Mouse (Mus musculus): Measurements from ENCODE around the gene Bicdl1. TPM values are rescaled to one million over a fixed set of nuclear protein-coding genes. Genes with fewer than 3 reads are reported as not detected.

Bicdl1 gene
- total and polyA plus RNA-seq, 3 experiments: 2.6 to 5.5 (median 2.8) TPM

GRCm38 (mm10) chr5:115634046-115634445, 97.4 kb downstream of the Bicdl1 start:
- Histone ChIP-seq H3K4me3 (ENCODE audit: low read depth, low read length) (peak overlapping the region; percentile 94; the same call in 1 of the 2 replicates), H3K27me3 (ENCODE audit: insufficient read depth, low read length) (no peaks in the 10 kb centered on the region), H3K9me3 (replicated peaks) (no peaks in the 10 kb centered on the region), H3K4me1 (ENCODE audit: insufficient read depth, low read depth, low read length) (peaks cover 76% of the 10 kb centered on the region), H3K36me3 (replicated peaks) (peaks cover 72% of the 10 kb centered on the region)
- ATAC-seq (ENCODE audit: extremely low read depth, insufficient number of reproducible peaks, low FRiP score, poor library complexity, severe bottlenecking) (peak; percentile 68), DNase-seq (ENCODE audit: low spot score) (peak; percentile 56)
- TF ChIP-seq TAL1 (conservative IDR thresholded peaks at IDR 0.05; ENCODE audit: low read depth, low read length) (peak; percentile 84), GATA2 (IDR thresholded peaks at IDR 0.05; ENCODE audit: borderline replicate concordance, low read depth, low read length) (no peak)

- peaks cover 63% of the 10 kb centered on the region for H3K36me3 ChIP-seq (replicated peaks)
- no peaks in the 10 kb centered on the region for H3K27me3 ChIP-seq (ENCODE audit: insufficient read depth, low read length)
- peaks cover 78% of the 10 kb centered on the region for H3K4me1 ChIP-seq (ENCODE audit: insufficient read depth, low read depth, low read length)
- peak overlapping the region; percentile 94 for H3K4me3 ChIP-seq (ENCODE audit: low read depth, low read length)
- no peak for TF ChIP-seq GATA1 (IDR thresholded peaks at IDR 0.05; ENCODE audit: borderline replicate concordance, low read length)
- no peak for TF ChIP-seq TAL1 (conservative IDR thresholded peaks at IDR 0.05; ENCODE audit: low read depth, low read length)
- ATAC-seq (ENCODE audit: extremely low read depth, insufficient number of reproducible peaks, low FRiP score, poor library complexity, severe bottlenecking) (no peak), DNase-seq (ENCODE audit: low spot score) (peak; percentile 34)
- no peaks in the 10 kb centered on the region for H3K9me3 ChIP-seq (replicated peaks)
These were observed 98.4 kb downstream of the Bicdl1 start for GRCm38 (mm10) chr5:115633060-115633459.

- no peaks in the 10 kb centered on the region for H3K27me3 ChIP-seq (ENCODE audit: insufficient read depth, low read length)
- TF ChIP-seq POLR2AphosphoS5 (IDR thresholded peaks at IDR 0.05; ENCODE audit: insufficient replicate concordance, low read depth, low read length) (no peak), TAL1 (conservative IDR thresholded peaks at IDR 0.05; ENCODE audit: low read depth, low read length) (no peak), GATA1 (IDR thresholded peaks at IDR 0.05; ENCODE audit: borderline replicate concordance, low read length) (no peak), GATA2 (IDR thresholded peaks at IDR 0.05; ENCODE audit: borderline replicate concordance, low read depth, low read length) (no peak), CTCF (IDR thresholded peaks at IDR 0.05; ENCODE audit: low read depth, low read length) (no peak)
- H3K4me1 ChIP-seq (ENCODE audit: insufficient read depth, low read depth, low read length): peaks cover 81% of the 10 kb centered on the region
- H3K36me3 ChIP-seq (replicated peaks): peaks cover 56% of the 10 kb centered on the region
- ATAC-seq (ENCODE audit: extremely low read depth, insufficient number of reproducible peaks, low FRiP score, poor library complexity, severe bottlenecking): no peak
- peak; percentile 35 for DNase-seq (ENCODE audit: low spot score)
- H3K9me3 ChIP-seq (replicated peaks): no peaks in the 10 kb centered on the region
- H3K4me3 ChIP-seq (ENCODE audit: low read depth, low read length): peak overlapping the region; percentile 94
These were observed 99.1 kb downstream of the Bicdl1 start for GRCm38 (mm10) chr5:115632358-115632714.

GRCm38 (mm10) chr5:115631505-115632357, 99.7 kb downstream of the Bicdl1 start, which contains the start of gene Rab35:
Gene Rab35 (plus strand): TSS chr5:115631908.
- no peak for TF ChIP-seq GATA2 (IDR thresholded peaks at IDR 0.05; ENCODE audit: borderline replicate concordance, low read depth, low read length)
- TF ChIP-seq GATA1 (IDR thresholded peaks at IDR 0.05; ENCODE audit: borderline replicate concordance, low read length): no peak
- no peak for TF ChIP-seq TAL1 (conservative IDR thresholded peaks at IDR 0.05; ENCODE audit: low read depth, low read length)
- no peak for TF ChIP-seq POLR2AphosphoS5 (IDR thresholded peaks at IDR 0.05; ENCODE audit: insufficient replicate concordance, low read depth, low read length)
- no peak for TF ChIP-seq CTCF (IDR thresholded peaks at IDR 0.05; ENCODE audit: low read depth, low read length)

GRCm38 (mm10) chr5:115630291-115630690, 101.1 kb downstream of the Bicdl1 start:
- H3K4me3 ChIP-seq (ENCODE audit: low read depth, low read length): peak overlapping the region; percentile 94
- H3K27me3 ChIP-seq (ENCODE audit: insufficient read depth, low read length): no peaks in the 10 kb centered on the region
- H3K36me3 ChIP-seq (replicated peaks): peaks cover 38% of the 10 kb centered on the region
- no peak for ATAC-seq (ENCODE audit: extremely low read depth, insufficient number of reproducible peaks, low FRiP score, poor library complexity, severe bottlenecking)
- TF ChIP-seq POLR2AphosphoS5 (IDR thresholded peaks at IDR 0.05; ENCODE audit: insufficient replicate concordance, low read depth, low read length) (no peak), GATA1 (IDR thresholded peaks at IDR 0.05; ENCODE audit: borderline replicate concordance, low read length) (no peak), GATA2 (IDR thresholded peaks at IDR 0.05; ENCODE audit: borderline replicate concordance, low read depth, low read length) (no peak), TAL1 (conservative IDR thresholded peaks at IDR 0.05; ENCODE audit: low read depth, low read length) (no peak), CTCF (IDR thresholded peaks at IDR 0.05; ENCODE audit: low read depth, low read length) (no peak)
- DNase-seq (ENCODE audit: low spot score): no peak
- no peaks in the 10 kb centered on the region for H3K9me3 ChIP-seq (replicated peaks)
- H3K4me1 ChIP-seq (ENCODE audit: insufficient read depth, low read depth, low read length): peaks cover 81% of the 10 kb centered on the region

More at GRCm38 (mm10) chr5:115631505-115632357, 99.7 kb downstream of the Bicdl1 start, which contains the start of gene Rab35:
- peak; percentile 47 for ATAC-seq (ENCODE audit: extremely low read depth, insufficient number of reproducible peaks, low FRiP score, poor library complexity, severe bottlenecking)
- peaks cover 81% of the 10 kb centered on the region for H3K4me1 ChIP-seq (ENCODE audit: insufficient read depth, low read depth, low read length)
- DNase-seq (ENCODE audit: low spot score): peak; percentile 93
- H3K4me3 ChIP-seq (ENCODE audit: low read depth, low read length): peak within 1 kb of the TSS; percentile 94
- no peaks in the 10 kb centered on the region for H3K27me3 ChIP-seq (ENCODE audit: insufficient read depth, low read length)
- no peaks in the 10 kb centered on the region for H3K9me3 ChIP-seq (replicated peaks)
- peaks cover 50% of the 10 kb centered on the region for H3K36me3 ChIP-seq (replicated peaks)

GRCm38 (mm10) chr5:115629672-115630071, 101.7 kb downstream of the Bicdl1 start:
- Histone ChIP-seq H3K9me3 (replicated peaks) (no peaks in the 10 kb centered on the region), H3K4me3 (ENCODE audit: low read depth, low read length) (no peak overlapping the region; the same call in 1 of the 2 replicates), H3K4me1 (ENCODE audit: insufficient read depth, low read depth, low read length) (peaks cover 81% of the 10 kb centered on the region), H3K36me3 (replicated peaks) (peaks cover 34% of the 10 kb centered on the region), H3K27me3 (ENCODE audit: insufficient read depth, low read length) (no peaks in the 10 kb centered on the region)
- TF ChIP-seq GATA2 (IDR thresholded peaks at IDR 0.05; ENCODE audit: borderline replicate concordance, low read depth, low read length) (no peak), POLR2AphosphoS5 (IDR thresholded peaks at IDR 0.05; ENCODE audit: insufficient replicate concordance, low read depth, low read length) (no peak), TAL1 (conservative IDR thresholded peaks at IDR 0.05; ENCODE audit: low read depth, low read length) (no peak), CTCF (IDR thresholded peaks at IDR 0.05; ENCODE audit: low read depth, low read length) (no peak), GATA1 (IDR thresholded peaks at IDR 0.05; ENCODE audit: borderline replicate concordance, low read length) (no peak)
- DNase-seq (ENCODE audit: low spot score): no peak
- no peak for ATAC-seq (ENCODE audit: extremely low read depth, insufficient number of reproducible peaks, low FRiP score, poor library complexity, severe bottlenecking)
